Mouse (Mus musculus): Measurements from ENCODE around the gene Pgam5. TPM values are rescaled to one million over a fixed set of nuclear protein-coding genes. Genes with fewer than 3 reads are reported as not detected.

The Pgam5 gene
- polyA plus RNA-seq, 1 experiment: 40.8 TPM

GRCm38 (mm10) chr5:110276910-110277309, 7.2 kb upstream of the Pgam5 start:
- no peak for TF ChIP-seq POLR2A (IDR thresholded peaks at IDR 0.05; ENCODE audit: control insufficient read depth, extremely low read depth, insufficient read depth, low read length, poor library complexity)
- no peak for TF ChIP-seq CTCF (IDR thresholded peaks at IDR 0.05; ENCODE audit: borderline replicate concordance, control insufficient read depth, extremely low read depth, insufficient read depth, low read length, poor library complexity)
- 94% methylated on average over 1 of the region's 1 CpGs for WGBS
- H3K4me3 ChIP-seq (ENCODE audit: control insufficient read depth, insufficient read depth, low read length): no peak overlapping the region

DNA sequence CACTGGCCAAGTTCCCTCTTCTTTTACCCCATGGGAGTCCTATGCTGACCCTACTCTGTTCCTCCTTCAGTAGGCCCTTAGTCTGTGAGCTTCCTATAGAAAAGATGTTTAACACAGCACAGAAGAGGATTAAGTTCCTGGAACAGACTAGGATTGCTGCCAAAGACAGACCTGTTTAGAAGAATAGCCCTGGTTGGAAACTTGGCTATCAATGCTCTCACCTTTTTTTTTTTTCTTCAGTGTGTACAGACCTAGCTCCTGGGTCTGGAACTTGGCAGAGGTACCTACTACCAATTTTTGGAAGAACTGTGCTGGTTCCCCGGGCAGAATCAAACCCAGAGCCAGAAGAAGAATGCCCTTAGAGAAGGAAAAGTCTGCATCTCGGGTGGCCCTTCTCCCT, 6.7 kb upstream of the Pgam5 start:
- Histone ChIP-seq H3K27ac (ENCODE audit: control insufficient read depth, insufficient read depth, low read length) (no peak overlapping the region), H3K27me3 (ENCODE audit: control insufficient read depth, insufficient read depth, low read length) (no peaks in the 10 kb centered on the region), H3K36me3 (ENCODE audit: control insufficient read depth, insufficient read depth, low read length) (no peaks in the 10 kb centered on the region), H3K4me1 (replicated peaks; ENCODE audit: control insufficient read depth, insufficient read depth, low read length) (no peaks in the 10 kb centered on the region), H3K4me3 (ENCODE audit: control insufficient read depth, insufficient read depth, low read length) (no peak overlapping the region)
- 96% methylated on average over 2 of the region's 2 CpGs for WGBS
- DNase-seq: no peak
- no peak for TF ChIP-seq POLR2A (IDR thresholded peaks at IDR 0.05; ENCODE audit: control insufficient read depth, extremely low read depth, insufficient read depth, low read length, poor library complexity)
- TF ChIP-seq CTCF (IDR thresholded peaks at IDR 0.05; ENCODE audit: borderline replicate concordance, control insufficient read depth, extremely low read depth, insufficient read depth, low read length, poor library complexity): no peak

More at GRCm38 (mm10) chr5:110276910-110277309, 7.2 kb upstream of the Pgam5 start:
- H3K4me1 ChIP-seq (replicated peaks; ENCODE audit: control insufficient read depth, insufficient read depth, low read length): no peaks in the 10 kb centered on the region
- no peaks in the 10 kb centered on the region for H3K27me3 ChIP-seq (ENCODE audit: control insufficient read depth, insufficient read depth, low read length)
- DNase-seq: no peak
- H3K27ac ChIP-seq (ENCODE audit: control insufficient read depth, insufficient read depth, low read length): no peak overlapping the region
- H3K36me3 ChIP-seq (ENCODE audit: control insufficient read depth, insufficient read depth, low read length): no peaks in the 10 kb centered on the region

GRCm38 (mm10) chr5:110274846-110275245, 5.1 kb upstream of the Pgam5 start:
- Histone ChIP-seq H3K4me3 (ENCODE audit: control insufficient read depth, insufficient read depth, low read length) (no peak overlapping the region), H3K36me3 (ENCODE audit: control insufficient read depth, insufficient read depth, low read length) (no peaks in the 10 kb centered on the region), H3K4me1 (replicated peaks; ENCODE audit: control insufficient read depth, insufficient read depth, low read length) (no peaks in the 10 kb centered on the region), H3K27ac (ENCODE audit: control insufficient read depth, insufficient read depth, low read length) (no peak overlapping the region), H3K27me3 (ENCODE audit: control insufficient read depth, insufficient read depth, low read length) (no peaks in the 10 kb centered on the region)
- no peak for DNase-seq
- 57% methylated on average over 2 of the region's 2 CpGs for WGBS
- TF ChIP-seq CTCF (IDR thresholded peaks at IDR 0.05; ENCODE audit: borderline replicate concordance, control insufficient read depth, extremely low read depth, insufficient read depth, low read length, poor library complexity) (no peak), POLR2A (IDR thresholded peaks at IDR 0.05; ENCODE audit: control insufficient read depth, extremely low read depth, insufficient read depth, low read length, poor library complexity) (no peak)

- H3K4me3 ChIP-seq (ENCODE audit: control insufficient read depth, insufficient read depth, low read length): no peak overlapping the region
- H3K4me1 ChIP-seq (replicated peaks; ENCODE audit: control insufficient read depth, insufficient read depth, low read length): peaks cover 1% of the 10 kb centered on the region
- TF ChIP-seq CTCF (IDR thresholded peaks at IDR 0.05; ENCODE audit: borderline replicate concordance, control insufficient read depth, extremely low read depth, insufficient read depth, low read length, poor library complexity) (no peak), POLR2A (IDR thresholded peaks at IDR 0.05; ENCODE audit: control insufficient read depth, extremely low read depth, insufficient read depth, low read length, poor library complexity) (no peak)
- no peak for DNase-seq
- no peak overlapping the region for H3K27ac ChIP-seq (ENCODE audit: control insufficient read depth, insufficient read depth, low read length)
- H3K27me3 ChIP-seq (ENCODE audit: control insufficient read depth, insufficient read depth, low read length): no peaks in the 10 kb centered on the region
- WGBS: 55% methylated on average over 4 of the region's 4 CpGs
- H3K36me3 ChIP-seq (ENCODE audit: control insufficient read depth, insufficient read depth, low read length): no peaks in the 10 kb centered on the region
Measured at GRCm38 (mm10) chr5:110274147-110274546, 4.4 kb upstream of the Pgam5 start.

DNA sequence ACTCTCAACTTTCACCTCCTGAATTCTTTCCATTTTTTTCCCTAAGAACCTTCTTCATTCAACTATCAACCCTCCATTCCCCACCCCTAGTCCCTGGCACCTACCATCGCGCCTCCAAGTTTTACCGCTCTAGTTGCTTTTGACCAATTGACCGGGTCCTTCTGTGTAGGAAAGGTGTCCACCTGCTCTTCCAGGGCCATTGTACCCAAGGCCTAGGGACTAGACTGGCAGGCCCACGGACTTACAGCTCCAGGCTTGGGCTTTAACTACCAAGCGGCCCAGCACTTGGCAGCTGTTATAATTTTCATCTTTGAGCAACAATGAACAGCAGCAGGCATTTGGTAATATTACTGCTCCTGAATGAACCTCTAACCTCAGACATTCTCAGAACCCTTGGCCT, 529 bp upstream of the Pgam5 start:
- Histone ChIP-seq H3K36me3 (ENCODE audit: control insufficient read depth, insufficient read depth, low read length) (peaks cover 17% of the 10 kb centered on the region), H3K27me3 (ENCODE audit: control insufficient read depth, insufficient read depth, low read length) (no peaks in the 10 kb centered on the region), H3K4me3 (ENCODE audit: control insufficient read depth, insufficient read depth, low read length) (no peak overlapping the region), H3K27ac (ENCODE audit: control insufficient read depth, insufficient read depth, low read length) (no peak overlapping the region), H3K4me1 (replicated peaks; ENCODE audit: control insufficient read depth, insufficient read depth, low read length) (peaks cover 7% of the 10 kb centered on the region)
- 96% methylated on average over 6 of the region's 6 CpGs for WGBS
- DNase-seq: no peak
- TF ChIP-seq POLR2A (IDR thresholded peaks at IDR 0.05; ENCODE audit: control insufficient read depth, extremely low read depth, insufficient read depth, low read length, poor library complexity): no peak
- no peak for TF ChIP-seq CTCF (IDR thresholded peaks at IDR 0.05; ENCODE audit: borderline replicate concordance, control insufficient read depth, extremely low read depth, insufficient read depth, low read length, poor library complexity)

- DNase-seq: no peak
- no peaks in the 10 kb centered on the region for H3K27me3 ChIP-seq (ENCODE audit: control insufficient read depth, insufficient read depth, low read length)
Measured at GRCm38 (mm10) chr5:110266941-110267340, 2.8 kb downstream of the Pgam5 start.

GRCm38 (mm10) chr5:110244091-110244490, 25.6 kb downstream of the Pgam5 start:
- no peak overlapping the region for H3K4me3 ChIP-seq (ENCODE audit: control insufficient read depth, insufficient read depth, low read length)
- no peak overlapping the region for H3K27ac ChIP-seq (ENCODE audit: control insufficient read depth, insufficient read depth, low read length)
- 98% methylated on average over 2 of the region's 2 CpGs for WGBS
- H3K36me3 ChIP-seq (ENCODE audit: control insufficient read depth, insufficient read depth, low read length): peaks cover 75% of the 10 kb centered on the region
- no peak for DNase-seq
- no peaks in the 10 kb centered on the region for H3K27me3 ChIP-seq (ENCODE audit: control insufficient read depth, insufficient read depth, low read length)
- no peak for TF ChIP-seq CTCF (IDR thresholded peaks at IDR 0.05; ENCODE audit: borderline replicate concordance, control insufficient read depth, extremely low read depth, insufficient read depth, low read length, poor library complexity)
- no peak for TF ChIP-seq POLR2A (IDR thresholded peaks at IDR 0.05; ENCODE audit: control insufficient read depth, extremely low read depth, insufficient read depth, low read length, poor library complexity)
- no peaks in the 10 kb centered on the region for H3K4me1 ChIP-seq (replicated peaks; ENCODE audit: control insufficient read depth, insufficient read depth, low read length)

More at GRCm38 (mm10) chr5:110266941-110267340, 2.8 kb downstream of the Pgam5 start:
- H3K36me3 ChIP-seq (ENCODE audit: control insufficient read depth, insufficient read depth, low read length): peaks cover 26% of the 10 kb centered on the region
- H3K27ac ChIP-seq (ENCODE audit: control insufficient read depth, insufficient read depth, low read length): no peak overlapping the region
- no peak for TF ChIP-seq POLR2A (IDR thresholded peaks at IDR 0.05; ENCODE audit: control insufficient read depth, extremely low read depth, insufficient read depth, low read length, poor library complexity)
- TF ChIP-seq CTCF (IDR thresholded peaks at IDR 0.05; ENCODE audit: borderline replicate concordance, control insufficient read depth, extremely low read depth, insufficient read depth, low read length, poor library complexity): no peak
- no peak overlapping the region for H3K4me3 ChIP-seq (ENCODE audit: control insufficient read depth, insufficient read depth, low read length)
- H3K4me1 ChIP-seq (replicated peaks; ENCODE audit: control insufficient read depth, insufficient read depth, low read length): peaks cover 7% of the 10 kb centered on the region
- 98% methylated on average over 4 of the region's 4 CpGs for WGBS
